Mouse (Mus musculus) heart, postnatal 0 days (tissue): ENCODE measurements around the gene Cacng8. TPM values are rescaled to one million over a fixed set of nuclear protein-coding genes. Genes with fewer than 3 reads are reported as not detected.

Experiments
- ATAC-seq: fragments of 200-750 bp; cut with Nextera tagmentation; 2 replicates; pipeline ENCODE4 v1.8.0; 2017; ENCODE audit warnings: low read depth, moderate number of reproducible peaks, moderate library complexity; ENCODE audit not compliant: insufficient read depth
- DNase-seq: peaks from one replicate; pipeline ENCODE4 v3.0.0-alpha.2; 2016; ENCODE audit warnings: low spot score
- H3K27ac ChIP-seq: fragments of 300-500 bp; sonication (generic); 2 replicates; pipeline ENCODE4 v1.5.1; 2014; ENCODE audit warnings: low read depth, mild to moderate bottlenecking
- H3K27me3 ChIP-seq: fragments of 300-500 bp; sonication (generic); 2 replicates; pipeline ENCODE4 v1.6.1; 2014; ENCODE audit warnings: low read length, mixed read lengths; ENCODE audit not compliant: control insufficient read depth, insufficient read depth
- H3K36me3 ChIP-seq: fragments of 300-500 bp; sonication (generic); replicated peaks from 2 replicates; pipeline ENCODE4 v1.6.1; 2014; ENCODE audit warnings: low read length, mixed read lengths; ENCODE audit not compliant: control insufficient read depth, insufficient read depth
- H3K4me1 ChIP-seq: fragments of 300-500 bp; sonication (generic); 2 replicates; pipeline ENCODE4 v1.6.1; 2014; ENCODE audit warnings: antibody characterized with exemption; ENCODE audit not compliant: control insufficient read depth, insufficient read depth
- H3K4me2 ChIP-seq: fragments of 300-500 bp; sonication (generic); 2 replicates; pipeline ENCODE4 v1.6.1; 2014; ENCODE audit warnings: low read depth, mild to moderate bottlenecking, low read length, moderate library complexity
- H3K4me3 ChIP-seq: fragments of 300-500 bp; sonication (generic); 2 replicates; pipeline ENCODE4 v1.5.1; 2014; ENCODE audit warnings: low read depth, low read length
- H3K9ac ChIP-seq: fragments of 300-500 bp; sonication (generic); replicated peaks from 2 replicates; pipeline ENCODE4 v1.6.1; 2014; ENCODE audit warnings: low read depth, low read length, mixed read lengths
- H3K9me3 ChIP-seq: fragments of 300-500 bp; sonication (generic); replicated peaks from 2 replicates; pipeline ENCODE4 v1.6.1; 2016; ENCODE audit warnings: low read length; ENCODE audit not compliant: control insufficient read depth
- CTCF ChIP-seq: IDR thresholded peaks from 2 replicates; pipeline ENCODE4 v1.5.1; 2016; ENCODE audit warnings: antibody characterized with exemption, control low read depth, low read depth
- EP300 ChIP-seq: IDR thresholded peaks from 2 replicates; pipeline ENCODE4 v1.6.1; 2016; ENCODE audit warnings: antibody characterized with exemption, low read depth
- WGBS: fragments of 180-500 bp; shearing (Covaris S2); extraction: QIAGEN DNeasy Blood & Tissue Kit; methylation state at CpG from one replicate; pipeline ENCODE4 v1.1.7; 2014; 5-methylcytosine and 5-hydroxymethylcytosine counted together
- polyA plus RNA-seq: library from polyadenylated mRNA; unstranded; fragments of >200 nt; fragmentation: Nextera tagmentation; extraction: Ambion mirVana; gene quantifications from 2 replicates; pipeline ENCODE4 v1.2.1, GENCODE M21; 2015
- total RNA-seq: library from RNA; depleted of rRNA; stranded (reverse); fragments of >200 nt; gene quantifications from 2 replicates; pipeline ENCODE4 v1.2.3, GENCODE M21; 2014; ENCODE audit warnings: low replicate concordance

Gene Cacng8
- total and polyA plus RNA-seq, 2 experiments from 2014 or later: not detected

- TF ChIP-seq CTCF: no peak
- no peak overlapping the region for H3K27ac ChIP-seq
- DNase-seq (no peak), ATAC-seq (no peak)
- no peaks in the 10 kb centered on the region for H3K4me1 ChIP-seq
- no peak overlapping the region for H3K4me2 ChIP-seq
- 77% methylated on average over 16 of the region's 18 CpGs for WGBS
- H3K4me3 ChIP-seq: no peak overlapping the region
- H3K9ac ChIP-seq: no peak overlapping the region
- H3K9me3 ChIP-seq: no peaks in the 10 kb centered on the region
- no peaks in the 10 kb centered on the region for H3K36me3 ChIP-seq
- no peaks in the 10 kb centered on the region for H3K27me3 ChIP-seq
These were observed 2.7 kb upstream of the Cacng8 start for GRCm38 (mm10) chr7:3387761-3388160.

- H3K9ac ChIP-seq: no peak overlapping the region
- TF ChIP-seq EP300: no peak
- TF ChIP-seq CTCF: no peak
- H3K27ac ChIP-seq: no peak overlapping the region
- no peaks in the 10 kb centered on the region for H3K9me3 ChIP-seq
- DNase-seq (no peak), ATAC-seq (no peak)
- 33% methylated on average over 6 of the region's 6 CpGs for WGBS
- no peaks in the 10 kb centered on the region for H3K27me3 ChIP-seq
- no peaks in the 10 kb centered on the region for H3K4me1 ChIP-seq
- no peaks in the 10 kb centered on the region for H3K36me3 ChIP-seq
- H3K4me2 ChIP-seq: no peak overlapping the region
- no peak overlapping the region for H3K4me3 ChIP-seq
These were observed 1.6 kb upstream of the Cacng8 start for GRCm38 (mm10) chr7:3388885-3389284.

GRCm38 (mm10) chr7:3389444-3390412, 755 bp upstream of the Cacng8 start:
- WGBS: 3% methylated on average over 16 of the region's 17 CpGs
- Histone ChIP-seq H3K9ac (no peak overlapping the region), H3K27me3 (no peaks in the 10 kb centered on the region), H3K27ac (no peak overlapping the region), H3K4me3 (no peak overlapping the region), H3K9me3 (no peaks in the 10 kb centered on the region), H3K4me2 (peak overlapping the region; percentile 40), H3K4me1 (no peaks in the 10 kb centered on the region), H3K36me3 (no peaks in the 10 kb centered on the region)
- TF ChIP-seq CTCF (no peak), EP300 (no peak)
- ATAC-seq (no peak), DNase-seq (no peak)

- ATAC-seq (no peak), DNase-seq (no peak)
- Histone ChIP-seq H3K9ac (no peak overlapping the region), H3K4me2 (no peak overlapping the region), H3K9me3 (no peaks in the 10 kb centered on the region), H3K27me3 (no peaks in the 10 kb centered on the region), H3K36me3 (no peaks in the 10 kb centered on the region), H3K27ac (no peak overlapping the region), H3K4me1 (no peaks in the 10 kb centered on the region), H3K4me3 (no peak overlapping the region)
- TF ChIP-seq CTCF: no peak
- TF ChIP-seq EP300: no peak
- 6% methylated on average over 12 of the region's 12 CpGs for WGBS
These were observed 583 bp downstream of the Cacng8 start for GRCm38 (mm10) chr7:3391081-3391451.

- 22% methylated on average over 4 of the region's 4 CpGs for WGBS
- Histone ChIP-seq H3K4me1 (no peaks in the 10 kb centered on the region), H3K9ac (no peak overlapping the region), H3K4me3 (no peak overlapping the region), H3K27me3 (no peaks in the 10 kb centered on the region), H3K36me3 (no peaks in the 10 kb centered on the region), H3K9me3 (no peaks in the 10 kb centered on the region), H3K27ac (no peak overlapping the region), H3K4me2 (no peak overlapping the region)
- DNase-seq: no peak
- no peak for TF ChIP-seq EP300
- no peak for TF ChIP-seq CTCF
- ATAC-seq: no peak
These were observed 1.3 kb downstream of the Cacng8 start for GRCm38 (mm10) chr7:3391809-3392208.
